Mouse (Mus musculus) spleen, adult 2 months (tissue): Measurements from ENCODE around the gene Trem2.

Source experiments
- CTCF ChIP-seq: fragments of 200-500 bp; IDR thresholded peaks from 2 replicates; pipeline ENCODE4 v1.5.1; 2011; ENCODE audit warnings: mild to moderate bottlenecking, inconsistent platforms; ENCODE audit not compliant: insufficient read depth, insufficient read length, insufficient replicate concordance; ENCODE audit errors: extremely low read depth
- POLR2A ChIP-seq: fragments of 200-500 bp; IDR thresholded peaks from 2 replicates; pipeline ENCODE4 v1.6.1; 2011; ENCODE audit warnings: low read depth, low read length, inconsistent platforms

DNA sequence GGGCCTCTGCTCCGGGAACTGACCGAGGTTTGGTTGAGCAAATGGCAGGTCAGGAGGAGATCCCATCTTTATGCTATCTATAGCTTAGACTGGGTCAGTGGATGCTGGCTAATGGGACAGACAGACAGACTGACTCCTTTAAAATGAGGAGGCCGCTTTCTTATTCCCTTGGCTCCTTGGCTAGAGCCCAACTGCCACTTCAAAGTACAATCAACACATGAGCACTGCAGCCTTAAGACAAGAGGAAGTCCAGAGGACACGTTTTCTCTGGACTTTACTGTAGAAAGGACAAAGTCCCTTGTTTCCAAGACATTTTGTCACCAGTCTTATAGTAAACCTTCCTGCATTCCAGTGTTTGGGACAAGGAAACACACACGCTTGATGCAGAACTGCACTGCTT, 45.2 kb downstream of the Trem2 start:
- TF ChIP-seq POLR2A (no peak), CTCF (no peak)
